Mouse (Mus musculus) midbrain, embryonic 11.5 days (tissue): ENCODE data around the gene Ubap1. TPM values are rescaled to one million over a fixed set of nuclear protein-coding genes. Genes with fewer than 3 reads are reported as not detected.
A peak's percentile ranks its signal among the peaks of the same experiment; 100 is the strongest.

Source experiments
- ATAC-seq: fragments of 200-750 bp; cut with Nextera tagmentation; 2 replicates; pipeline ENCODE4 v1.8.0; 2017; ENCODE audit warnings: moderate TSS enrichment, moderate library complexity; ENCODE audit not compliant: low FRiP score
- DNase-seq: peaks from one replicate; pipeline ENCODE4 v3.0.0; 2015; ENCODE audit warnings: low spot score; ENCODE audit errors: missing footprints
- H3K27ac ChIP-seq: fragments of 300-500 bp; sonication (generic); 2 replicates; pipeline ENCODE4 v1.5.1; 2014; ENCODE audit warnings: low read depth, low read length
- H3K27me3 ChIP-seq: fragments of 300-500 bp; sonication (generic); 2 replicates; pipeline ENCODE4 v1.6.1; 2014; ENCODE audit warnings: mild to moderate bottlenecking, low read length, moderate library complexity, mixed read lengths; ENCODE audit not compliant: control insufficient read depth, insufficient read depth
- H3K36me3 ChIP-seq: fragments of 300-500 bp; sonication (generic); 2 replicates; pipeline ENCODE4 v1.6.1; 2014; ENCODE audit warnings: mild to moderate bottlenecking, low read length, moderate library complexity, mixed read lengths; ENCODE audit not compliant: control insufficient read depth, insufficient read depth
- H3K4me1 ChIP-seq: fragments of 300-500 bp; sonication (generic); 2 replicates; pipeline ENCODE4 v1.6.1; 2014; ENCODE audit warnings: low read length; ENCODE audit not compliant: control insufficient read depth, insufficient read depth
- H3K4me2 ChIP-seq: fragments of 300-500 bp; sonication (generic); 2 replicates; pipeline ENCODE4 v1.6.1; 2014; ENCODE audit warnings: mild to moderate bottlenecking, moderate library complexity
- H3K4me3 ChIP-seq: fragments of 300-500 bp; sonication (generic); 2 replicates; pipeline ENCODE4 v1.5.1; 2014; ENCODE audit warnings: low read depth, low read length
- H3K9ac ChIP-seq: fragments of 300-500 bp; sonication (generic); 2 replicates; pipeline ENCODE4 v1.6.1; 2014; ENCODE audit warnings: low read length
- H3K9me3 ChIP-seq: fragments of 300-500 bp; sonication (generic); 2 replicates; pipeline ENCODE4 v1.6.1; 2016; ENCODE audit warnings: low read length; ENCODE audit not compliant: control insufficient read depth
- WGBS: fragments of 180-500 bp; shearing (Covaris S2); extraction: QIAGEN DNeasy Blood & Tissue Kit; methylation state at CpG from one replicate; pipeline ENCODE4 v1.1.7; 2014; 5-methylcytosine and 5-hydroxymethylcytosine counted together
- polyA plus RNA-seq: library from polyadenylated mRNA; unstranded; fragments of >200 nt; fragmentation: Nextera tagmentation; extraction: Ambion mirVana; gene quantifications from 2 replicates; pipeline ENCODE4 v1.2.1, GENCODE M21; 2014

The Ubap1 gene
- polyA plus RNA-seq, 1 experiment from 2014 or later, result 98.0 TPM

DNA sequence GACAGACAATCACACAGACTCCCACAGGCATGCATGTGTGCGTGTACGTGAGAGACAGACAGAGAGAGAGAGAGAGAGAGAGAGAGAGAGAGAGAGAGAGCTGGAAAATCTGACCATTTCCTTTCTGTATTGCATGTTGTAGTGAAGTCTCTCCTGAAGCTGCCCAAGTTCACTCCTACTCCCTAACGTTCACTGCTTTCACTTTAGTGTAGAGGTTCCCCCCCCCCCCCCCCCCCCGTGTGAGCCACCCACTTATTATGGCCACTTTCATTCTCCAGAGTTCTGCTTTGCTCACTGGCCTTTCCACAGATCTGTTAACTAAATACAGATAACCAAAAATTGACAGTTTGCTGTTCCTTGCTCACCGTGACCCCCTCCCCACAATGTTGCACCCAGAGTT, 957 bp upstream of the Ubap1 start:
- peak overlapping the region; percentile 22 for H3K4me2 ChIP-seq
- H3K4me3 ChIP-seq, result no peak overlapping the region
- DNase-seq (no peak), ATAC-seq (no peak)
- H3K36me3 ChIP-seq, result no peaks in the 10 kb centered on the region; the same call in 1 of the 2 replicates
- 46% methylated on average over 5 of the region's 5 CpGs for WGBS
- H3K4me1 ChIP-seq, result peaks cover 7% of the 10 kb centered on the region
- H3K27ac ChIP-seq, result no peak overlapping the region
- no peak overlapping the region for H3K9ac ChIP-seq
- H3K27me3 ChIP-seq, result no peaks in the 10 kb centered on the region
- no peaks in the 10 kb centered on the region for H3K9me3 ChIP-seq

DNA sequence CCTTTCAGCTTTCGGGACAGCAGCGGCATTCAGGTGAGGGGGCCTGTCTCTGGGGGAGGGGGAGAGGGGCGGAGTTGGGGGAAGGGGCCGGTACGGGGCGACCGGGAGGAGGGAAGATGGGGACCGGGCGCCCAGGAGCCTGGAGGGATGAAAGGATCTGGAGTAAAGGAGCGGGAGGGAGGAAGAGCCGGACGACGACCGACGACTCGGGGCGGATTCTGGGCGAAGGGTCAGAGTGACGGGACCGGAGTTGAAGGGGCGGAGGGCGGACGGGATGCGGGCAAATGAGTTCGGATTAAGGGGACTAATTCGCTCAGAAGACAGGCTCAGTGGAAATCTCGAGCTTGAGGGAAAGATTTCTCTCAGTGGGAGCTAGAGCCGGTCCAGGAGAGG, 399 bp downstream of the Ubap1 start:
- H3K4me2 ChIP-seq, result peak overlapping the region; percentile 59
- no peaks in the 10 kb centered on the region for H3K9me3 ChIP-seq
- H3K9ac ChIP-seq, result peak overlapping the region; percentile 72
- peak; percentile 86; the same call in 1 of the 2 replicates for ATAC-seq
- peak overlapping the region; percentile 81 for H3K27ac ChIP-seq
- peak overlapping the region; percentile 63 for H3K4me3 ChIP-seq
- H3K27me3 ChIP-seq, result no peaks in the 10 kb centered on the region
- 0% methylated on average over 27 of the region's 28 CpGs for WGBS
- H3K36me3 ChIP-seq, result no peaks in the 10 kb centered on the region; the same call in 1 of the 2 replicates
- H3K4me1 ChIP-seq, result peaks cover 7% of the 10 kb centered on the region
- no peak for DNase-seq

- no peaks in the 10 kb centered on the region for H3K9me3 ChIP-seq
- H3K4me2 ChIP-seq, result no peak overlapping the region
- H3K4me1 ChIP-seq, result peaks cover 7% of the 10 kb centered on the region
- H3K27ac ChIP-seq, result no peak overlapping the region
- H3K27me3 ChIP-seq, result no peaks in the 10 kb centered on the region
- ATAC-seq (no peak), DNase-seq (no peak)
- WGBS, result 94% methylated on average over 4 of the region's 4 CpGs
- H3K36me3 ChIP-seq, result no peaks in the 10 kb centered on the region; the same call in none of the 2 replicates
- no peak overlapping the region for H3K9ac ChIP-seq
- H3K4me3 ChIP-seq, result no peak overlapping the region
Measured at GRCm38 (mm10) chr4:41352758-41353157, 4.0 kb downstream of the Ubap1 start.

- Histone ChIP-seq H3K9ac (no peak overlapping the region), H3K4me1 (peaks cover 4% of the 10 kb centered on the region; the same call in 1 of the 2 replicates), H3K9me3 (no peaks in the 10 kb centered on the region), H3K27ac (no peak overlapping the region), H3K4me3 (no peak overlapping the region), H3K4me2 (no peak overlapping the region), H3K36me3 (no peaks in the 10 kb centered on the region; the same call in none of the 2 replicates), H3K27me3 (no peaks in the 10 kb centered on the region)
- DNase-seq (no peak), ATAC-seq (no peak)
- WGBS, result 92% methylated on average over 1 of the region's 1 CpGs
Measured at GRCm38 (mm10) chr4:41353265-41353664, 4.5 kb downstream of the Ubap1 start.

GRCm38 (mm10) chr4:41357154-41357553, 8.4 kb downstream of the Ubap1 start:
- no peaks in the 10 kb centered on the region for H3K9me3 ChIP-seq
- no peaks in the 10 kb centered on the region for H3K27me3 ChIP-seq
- H3K9ac ChIP-seq, result no peak overlapping the region
- peaks cover 2% of the 10 kb centered on the region; the same call in 1 of the 2 replicates for H3K36me3 ChIP-seq
- WGBS, result 43% methylated on average over 2 of the region's 2 CpGs
- ATAC-seq (no peak), DNase-seq (no peak)
- H3K4me2 ChIP-seq, result no peak overlapping the region
- no peaks in the 10 kb centered on the region for H3K4me1 ChIP-seq
- H3K27ac ChIP-seq, result no peak overlapping the region
- H3K4me3 ChIP-seq, result no peak overlapping the region

- Histone ChIP-seq H3K27ac (no peak overlapping the region), H3K4me3 (no peak overlapping the region), H3K9me3 (no peaks in the 10 kb centered on the region), H3K36me3 (peaks cover 2% of the 10 kb centered on the region; the same call in 1 of the 2 replicates), H3K9ac (no peak overlapping the region), H3K27me3 (no peaks in the 10 kb centered on the region), H3K4me1 (no peaks in the 10 kb centered on the region), H3K4me2 (no peak overlapping the region)
- DNase-seq (peak; percentile 21), ATAC-seq (no peak)
- 93% methylated on average over 2 of the region's 2 CpGs for WGBS
Measured at GRCm38 (mm10) chr4:41358669-41359068, 9.9 kb downstream of the Ubap1 start.

GRCm38 (mm10) chr4:41359358-41359757, 10.6 kb downstream of the Ubap1 start:
- Histone ChIP-seq H3K27me3 (no peaks in the 10 kb centered on the region), H3K4me1 (no peaks in the 10 kb centered on the region), H3K4me2 (no peak overlapping the region), H3K9me3 (no peaks in the 10 kb centered on the region), H3K9ac (no peak overlapping the region), H3K36me3 (peaks cover 2% of the 10 kb centered on the region; the same call in 1 of the 2 replicates), H3K4me3 (no peak overlapping the region), H3K27ac (no peak overlapping the region)
- no peak for DNase-seq
- 94% methylated on average over 7 of the region's 7 CpGs for WGBS
- ATAC-seq, result no peak

DNA sequence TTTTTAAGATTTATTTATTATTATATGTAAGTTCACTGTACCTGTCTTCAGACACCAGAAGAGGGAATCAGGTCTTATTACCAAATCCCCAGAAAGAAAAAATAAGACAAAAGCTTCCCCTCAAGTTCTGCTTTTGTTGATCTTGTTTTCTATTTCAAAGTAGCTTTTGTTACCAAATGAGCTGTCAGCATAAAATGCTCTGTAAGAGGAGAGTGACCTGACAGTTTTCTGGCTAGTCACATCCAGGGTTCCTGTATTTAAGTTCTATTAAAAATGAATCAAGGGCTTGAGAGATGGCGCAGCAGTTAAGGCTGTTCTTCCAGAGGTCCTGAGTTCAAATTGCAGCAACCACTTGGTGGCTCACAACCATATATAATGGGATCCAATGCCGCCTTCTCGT, 12.3 kb downstream of the Ubap1 start:
- no peaks in the 10 kb centered on the region for H3K27me3 ChIP-seq
- H3K27ac ChIP-seq, result no peak overlapping the region
- peaks cover 2% of the 10 kb centered on the region; the same call in 1 of the 2 replicates for H3K36me3 ChIP-seq
- no peak for DNase-seq
- 93% methylated on average over 3 of the region's 3 CpGs for WGBS
- no peaks in the 10 kb centered on the region for H3K9me3 ChIP-seq
- no peak overlapping the region for H3K4me2 ChIP-seq
- no peak overlapping the region for H3K4me3 ChIP-seq
- no peak overlapping the region for H3K9ac ChIP-seq
- ATAC-seq, result no peak
- no peaks in the 10 kb centered on the region for H3K4me1 ChIP-seq

GRCm38 (mm10) chr4:41368198-41368597, 19.4 kb downstream of the Ubap1 start:
- H3K4me3 ChIP-seq, result no peak overlapping the region
- no peaks in the 10 kb centered on the region for H3K27me3 ChIP-seq
- no peak overlapping the region for H3K4me2 ChIP-seq
- H3K27ac ChIP-seq, result no peak overlapping the region
- 0 out of 2 replicates have a peak, but pooled peaks cover 2% of the 10 kb centered on the region for H3K36me3 ChIP-seq
- DNase-seq, result no peak
- no peak for ATAC-seq
- H3K9me3 ChIP-seq, result no peaks in the 10 kb centered on the region
- 94% methylated on average over 4 of the region's 4 CpGs for WGBS
- H3K4me1 ChIP-seq, result no peaks in the 10 kb centered on the region
- no peak overlapping the region for H3K9ac ChIP-seq
